Mouse (Mus musculus) lung, postnatal 0 days (tissue): ENCODE data around the gene Adamts3. TPM values are rescaled to one million over a fixed set of nuclear protein-coding genes. Genes with fewer than 3 reads are reported as not detected.
A peak's percentile ranks its signal among the peaks of the same experiment; 100 is the strongest.

Source experiments
- ATAC-seq: fragments of 200-750 bp; cut with Nextera tagmentation; 2 replicates; pipeline ENCODE4 v1.8.0; 2017; ENCODE audit warnings: moderate library complexity
- DNase-seq: peaks from one replicate; pipeline ENCODE4 v3.0.0-alpha.2; 2016; ENCODE audit warnings: low spot score
- H3K27ac ChIP-seq: fragments of 300-500 bp; sonication (generic); 2 replicates; pipeline ENCODE4 v1.5.1; 2014; ENCODE audit warnings: antibody characterized with exemption, mild to moderate bottlenecking, low read length, mixed read lengths
- H3K27me3 ChIP-seq: fragments of 300-500 bp; sonication (generic); replicated peaks from 2 replicates; pipeline ENCODE4 v1.6.1; 2014; ENCODE audit warnings: low read length, mixed read lengths; ENCODE audit not compliant: insufficient read depth
- H3K36me3 ChIP-seq: fragments of 300-500 bp; sonication (generic); 2 replicates; pipeline ENCODE4 v1.6.1; 2014; ENCODE audit warnings: low read length, mixed read lengths; ENCODE audit not compliant: insufficient read depth
- H3K4me1 ChIP-seq: fragments of 300-500 bp; sonication (generic); 2 replicates; pipeline ENCODE4 v1.6.1; 2014; ENCODE audit warnings: antibody characterized with exemption, low read depth, low read length, mixed read lengths; ENCODE audit not compliant: insufficient read depth
- H3K4me2 ChIP-seq: fragments of 300-500 bp; sonication (generic); replicated peaks from 2 replicates; pipeline ENCODE4 v1.6.1; 2014; ENCODE audit warnings: low read depth, mild to moderate bottlenecking, low read length, moderate library complexity, mixed read lengths
- H3K4me3 ChIP-seq: fragments of 300-500 bp; sonication (generic); 2 replicates; pipeline ENCODE4 v1.5.1; 2014; ENCODE audit warnings: low read depth, low read length
- H3K9ac ChIP-seq: fragments of 300-500 bp; sonication (generic); replicated peaks from 2 replicates; pipeline ENCODE4 v1.6.1; 2014; ENCODE audit warnings: low read depth, mild to moderate bottlenecking
- H3K9me3 ChIP-seq: fragments of 300-500 bp; sonication (generic); 2 replicates; pipeline ENCODE4 v1.6.1; 2016; ENCODE audit warnings: low read length, mixed read lengths
- CTCF ChIP-seq: IDR thresholded peaks from 2 replicates; pipeline ENCODE4 v1.5.1; 2016; ENCODE audit warnings: antibody characterized with exemption, mild to moderate bottlenecking
- EP300 ChIP-seq: IDR thresholded peaks from 2 replicates; pipeline ENCODE4 v1.6.1; 2016; ENCODE audit warnings: antibody characterized with exemption, mild to moderate bottlenecking, control low read depth
- WGBS: fragments of 180-500 bp; shearing (Covaris S2); extraction: QIAGEN DNeasy Blood & Tissue Kit; methylation state at CpG from one replicate; pipeline ENCODE4 v1.1.7; 2014; 5-methylcytosine and 5-hydroxymethylcytosine counted together
- polyA plus RNA-seq: library from polyadenylated mRNA; unstranded; fragments of >200 nt; fragmentation: Nextera tagmentation; extraction: Ambion mirVana; gene quantifications from 2 replicates; pipeline ENCODE4 v1.2.1, GENCODE M21; 2015

The Adamts3 gene
- polyA plus RNA-seq = 1.2 and 1.4 TPM in 2 replicates

DNA sequence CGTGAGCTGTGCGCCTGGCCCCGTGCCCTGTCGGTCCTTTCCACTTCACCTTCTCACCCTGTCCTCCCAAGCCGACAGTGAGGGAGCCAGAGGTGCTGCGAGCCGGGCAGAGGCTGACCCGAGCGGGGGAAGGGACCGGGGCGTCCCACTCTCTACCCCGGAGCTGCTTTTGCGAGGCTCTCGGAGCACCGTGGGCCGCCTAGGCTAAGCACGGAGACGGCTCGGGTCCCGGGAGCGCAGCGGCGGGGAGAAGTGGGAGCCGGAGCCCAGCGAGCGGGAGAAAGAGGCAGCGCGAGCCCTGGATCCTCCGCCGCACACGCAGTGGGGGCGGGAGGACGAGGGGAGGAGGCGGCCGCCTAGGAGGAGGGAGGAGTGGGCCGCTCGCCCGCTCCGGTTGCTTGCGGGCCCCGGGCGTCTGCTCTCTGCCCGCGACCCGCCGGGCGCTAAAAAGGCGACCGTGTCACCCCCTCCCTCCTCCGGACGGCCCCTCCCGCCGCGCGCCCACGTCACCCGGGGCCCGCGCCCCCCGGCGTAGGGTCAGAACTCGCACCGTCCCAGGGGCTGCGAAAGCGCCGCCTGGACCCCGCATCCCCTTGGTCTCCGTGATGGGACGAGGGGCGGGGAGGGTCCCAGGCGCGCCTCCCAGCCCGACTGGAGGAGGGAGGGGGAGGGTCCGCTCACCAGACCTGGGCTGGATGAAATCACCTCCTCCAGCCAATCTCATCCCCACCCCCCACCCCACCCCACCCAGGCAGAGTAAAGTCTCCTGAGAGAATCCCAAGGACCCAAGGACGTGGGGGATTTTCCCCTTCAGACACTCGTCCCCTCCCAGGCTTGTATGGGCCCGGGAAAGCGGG is at the start of gene Adamts3:
Gene Adamts3, minus strand, starts transcription at position 284 of the 857 bp plus-strand sequence.
- WGBS = 1% methylated on average over 25 of the region's 78 CpGs
- ATAC-seq = peak; percentile 74
- Histone ChIP-seq H3K4me3 (peak within 1 kb of the TSS; percentile 69), H3K27ac (peak within 1 kb of the TSS; percentile 21), H3K4me2 (peak within 1 kb of the TSS; percentile 99), H3K27me3 (no peaks in the 10 kb centered on the region), H3K4me1 (no peaks in the 10 kb centered on the region), H3K36me3 (no peaks in the 10 kb centered on the region), H3K9me3 (no peaks in the 10 kb centered on the region), H3K9ac (peak within 1 kb of the TSS; percentile 44; the same call in 1 of the 2 replicates)
- no peak for TF ChIP-seq CTCF
- peak; percentile 69 for DNase-seq

- ATAC-seq = no peak
- Histone ChIP-seq H3K27me3 (no peaks in the 10 kb centered on the region), H3K4me2 (no peak overlapping the region), H3K9ac (no peak overlapping the region), H3K27ac (no peak overlapping the region), H3K36me3 (no peaks in the 10 kb centered on the region), H3K9me3 (no peaks in the 10 kb centered on the region), H3K4me1 (no peaks in the 10 kb centered on the region), H3K4me3 (no peak overlapping the region)
- no peak for TF ChIP-seq EP300
- no peak for TF ChIP-seq CTCF
- DNase-seq = no peak
- 63% methylated on average over 4 of the region's 4 CpGs for WGBS
Observed at GRCm38 (mm10) chr5:89931511-89931910, 48.4 kb upstream of the Adamts3 start.

DNA sequence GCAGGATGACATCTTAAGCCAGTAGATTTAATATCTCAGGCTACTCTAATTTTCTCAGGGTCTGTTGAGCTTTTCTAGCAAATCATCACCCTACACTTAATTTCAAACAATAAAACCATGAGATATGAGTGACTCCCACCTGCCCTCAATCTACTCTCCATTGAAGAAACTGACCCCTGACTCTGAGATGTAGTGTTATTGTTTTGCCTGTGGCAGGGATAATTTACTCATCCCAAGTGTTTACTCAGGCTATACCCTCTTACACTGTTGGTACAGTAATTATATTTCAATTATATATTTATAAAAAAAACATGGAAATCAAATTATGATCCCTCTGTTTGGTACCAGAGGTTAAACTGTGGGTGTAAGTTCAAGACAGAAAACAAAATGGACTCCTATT is 29.2 kb upstream of the Adamts3 start:
- no peaks in the 10 kb centered on the region for H3K36me3 ChIP-seq
- no peaks in the 10 kb centered on the region for H3K4me1 ChIP-seq
- H3K9me3 ChIP-seq = no peaks in the 10 kb centered on the region
- no peak overlapping the region for H3K9ac ChIP-seq
- DNase-seq = no peak
- no peak for ATAC-seq
- no peaks in the 10 kb centered on the region for H3K27me3 ChIP-seq
- TF ChIP-seq EP300 (no peak), CTCF (no peak)
- no peak overlapping the region for H3K4me2 ChIP-seq
- H3K4me3 ChIP-seq = no peak overlapping the region
- H3K27ac ChIP-seq = no peak overlapping the region

DNA sequence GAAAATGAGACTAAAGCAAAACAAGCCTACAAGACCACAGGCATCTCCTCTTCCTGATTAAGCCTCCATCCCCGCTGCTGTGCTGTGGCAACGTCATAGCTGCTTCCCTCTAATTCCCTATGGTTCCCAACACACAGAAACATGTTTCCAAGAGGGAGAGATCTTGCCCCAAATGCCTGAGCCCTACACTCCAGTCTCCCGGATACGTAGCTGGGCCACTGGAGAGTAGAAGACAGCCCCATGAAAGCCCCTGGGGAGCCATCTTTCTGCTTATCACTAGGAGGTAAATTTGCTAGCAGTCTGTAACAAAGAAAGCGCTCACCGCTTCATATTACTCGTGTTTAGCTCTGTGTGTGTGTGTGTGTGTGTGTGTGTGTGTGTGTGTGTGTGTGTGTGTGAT is 28.8 kb upstream of the Adamts3 start:
- Histone ChIP-seq H3K4me3 (no peak overlapping the region), H3K4me1 (no peaks in the 10 kb centered on the region), H3K9ac (no peak overlapping the region), H3K27me3 (no peaks in the 10 kb centered on the region), H3K9me3 (no peaks in the 10 kb centered on the region), H3K4me2 (no peak overlapping the region), H3K27ac (no peak overlapping the region), H3K36me3 (no peaks in the 10 kb centered on the region)
- ATAC-seq (no peak), DNase-seq (no peak)
- no peak for TF ChIP-seq EP300
- no peak for TF ChIP-seq CTCF
- WGBS = 68% methylated on average over 7 of the region's 7 CpGs

- DNase-seq (no peak), ATAC-seq (no peak)
- Histone ChIP-seq H3K4me1 (no peaks in the 10 kb centered on the region), H3K27me3 (no peaks in the 10 kb centered on the region), H3K4me3 (no peak overlapping the region), H3K9me3 (no peaks in the 10 kb centered on the region), H3K36me3 (no peaks in the 10 kb centered on the region), H3K9ac (no peak overlapping the region), H3K4me2 (no peak overlapping the region), H3K27ac (no peak overlapping the region)
- TF ChIP-seq CTCF = no peak
- TF ChIP-seq EP300 = no peak
- WGBS = 78% methylated on average over 4 of the region's 4 CpGs
Observed at GRCm38 (mm10) chr5:89911508-89911907, 28.4 kb upstream of the Adamts3 start.

- Histone ChIP-seq H3K9me3 (no peaks in the 10 kb centered on the region), H3K36me3 (no peaks in the 10 kb centered on the region), H3K4me2 (no peak overlapping the region), H3K4me3 (no peak overlapping the region), H3K4me1 (no peaks in the 10 kb centered on the region), H3K27ac (no peak overlapping the region), H3K9ac (no peak overlapping the region), H3K27me3 (no peaks in the 10 kb centered on the region)
- WGBS = 63% methylated on average over 13 of the region's 13 CpGs
- ATAC-seq = no peak
- no peak for DNase-seq
- no peak for TF ChIP-seq CTCF
Observed at GRCm38 (mm10) chr5:89906884-89907431, 23.8 kb upstream of the Adamts3 start.
